ENCODE assay signal across 8 mouse cellular contexts in genomic region chr3:51583574-51584391, GRCm38 (mm10). TPM values are rescaled to one million over a fixed set of nuclear protein-coding genes. Genes with fewer than 3 reads are reported as not detected.
DNase-seq lines count a peak whose midpoint lies in the region; ATAC-seq and TF ChIP-seq lines count a peak whose summit lies in the region.

No protein-coding gene starts in this region.

- peak overlapping the region; percentile 21; the same call in 1 of the 2 replicates for H3K4me2 ChIP-seq in heart, embryonic 15.5 days
- H3K4me2 ChIP-seq in kidney, postnatal 0 days (ENCODE audit: low read length): no peak overlapping the region
- H3K4me2 ChIP-seq in liver, embryonic 13.5 days: no peak overlapping the region
- 0 out of 2 replicates have a peak overlapping the region, but pooled peaks have one; percentile 20 for H3K4me2 ChIP-seq in neural tube, embryonic 13.5 days

- 0 out of 2 replicates have a peak overlapping the region, but pooled peaks have one; percentile 19 for H3K9ac ChIP-seq in heart, embryonic 15.5 days
- no peak overlapping the region for H3K9ac ChIP-seq in kidney, postnatal 0 days (ENCODE audit: low read depth, low read length)
- H3K9ac ChIP-seq in liver, embryonic 13.5 days: no peak overlapping the region
- peak overlapping the region; percentile 26; the same call in 1 of the 2 replicates for H3K9ac ChIP-seq in neural tube, embryonic 13.5 days

- no peaks in the 10 kb centered on the region for H3K4me1 ChIP-seq in bone marrow, adult 2 months (ENCODE audit: control insufficient read depth, insufficient read depth, low read length)
- H3K4me1 ChIP-seq in forebrain, embryonic 10.5 days: peaks cover 11% of the 10 kb centered on the region
- H3K4me1 ChIP-seq in heart, embryonic 15.5 days (replicated peaks): peaks cover 5% of the 10 kb centered on the region
- no peaks in the 10 kb centered on the region for H3K4me1 ChIP-seq in kidney, postnatal 0 days (replicated peaks; ENCODE audit: insufficient read depth, low read length)
- H3K4me1 ChIP-seq in liver, embryonic 13.5 days (replicated peaks): no peaks in the 10 kb centered on the region
- peaks cover 16% of the 10 kb centered on the region for H3K4me1 ChIP-seq in neural tube, embryonic 13.5 days (replicated peaks)

- H3K27ac ChIP-seq in bone marrow, adult 2 months (ENCODE audit: control insufficient read depth, insufficient read depth, low read depth, low read length, poor library complexity): no peak overlapping the region
- H3K27ac ChIP-seq in forebrain, embryonic 10.5 days: peak overlapping the region; percentile 69; the same call in 1 of the 2 replicates
- H3K27ac ChIP-seq in heart, embryonic 15.5 days: no peak overlapping the region
- H3K27ac ChIP-seq in kidney, postnatal 0 days: no peak overlapping the region
- no peak overlapping the region for H3K27ac ChIP-seq in liver, embryonic 13.5 days
- no peak overlapping the region; the same call in none of the 2 replicates for H3K27ac ChIP-seq in neural tube, embryonic 13.5 days (replicated peaks)

- no peak for TF ChIP-seq POLR2A in bone marrow, adult 2 months (IDR thresholded peaks at IDR 0.05; ENCODE audit: borderline replicate concordance, control insufficient read depth, low read depth, low read length)

- 28% methylated on average over 18 of the region's 18 CpGs for WGBS in bone marrow, adult 2 months
- WGBS in forebrain, embryonic 10.5 days: 36% methylated on average over 18 of the region's 18 CpGs
- 27% methylated on average over 18 of the region's 18 CpGs for whole genome bisulfite sequencing in heart, embryonic 15.5 days
- 22% methylated on average over 18 of the region's 18 CpGs for WGBS in kidney, postnatal 0 days
- 28% methylated on average over 18 of the region's 18 CpGs for WGBS in liver, embryonic 13.5 days (ENCODE audit: insufficient replicate concordance)
- WGBS in neural tube, embryonic 13.5 days: 21% methylated on average over 18 of the region's 18 CpGs

- H3K36me3 ChIP-seq in forebrain, embryonic 10.5 days (replicated peaks): no peaks in the 10 kb centered on the region
- H3K36me3 ChIP-seq in heart, embryonic 15.5 days: no peaks in the 10 kb centered on the region
- H3K36me3 ChIP-seq in kidney, postnatal 0 days (ENCODE audit: insufficient read depth, low read length): no peaks in the 10 kb centered on the region
- no peaks in the 10 kb centered on the region for H3K36me3 ChIP-seq in liver, embryonic 13.5 days
- no peaks in the 10 kb centered on the region for H3K36me3 ChIP-seq in neural tube, embryonic 13.5 days

- TF ChIP-seq CTCF in bone marrow, adult 2 months (IDR thresholded peaks at IDR 0.05; ENCODE audit: control insufficient read depth, insufficient read depth, low read length): peak; percentile 64
- TF ChIP-seq CTCF in kidney, postnatal 0 days (IDR thresholded peaks at IDR 0.05; ENCODE audit: low read depth): peak; percentile 89

- ATAC-seq in heart, embryonic 15.5 days (replicated peaks; ENCODE audit: insufficient number of reproducible peaks, insufficient read depth, low FRiP score, low read depth): 0 out of 2 replicates have a peak, but pooled peaks have one; percentile 39
- ATAC-seq in kidney, postnatal 0 days (replicated peaks; ENCODE audit: low FRiP score, low read depth): peak; percentile 72
- no peak for ATAC-seq in liver, embryonic 13.5 days (ENCODE audit: low read depth)
- peak; percentile 84 for ATAC-seq in neural tube, embryonic 13.5 days (ENCODE audit: low read depth)

- H3K9me3 ChIP-seq in forebrain, embryonic 10.5 days: no peaks in the 10 kb centered on the region
- H3K9me3 ChIP-seq in heart, embryonic 15.5 days (replicated peaks): no peaks in the 10 kb centered on the region
- no peaks in the 10 kb centered on the region for H3K9me3 ChIP-seq in kidney, postnatal 0 days (replicated peaks; ENCODE audit: low read length)
- no peaks in the 10 kb centered on the region for H3K9me3 ChIP-seq in liver, embryonic 13.5 days (replicated peaks)
- H3K9me3 ChIP-seq in neural tube, embryonic 13.5 days: no peaks in the 10 kb centered on the region

- H3K4me3 ChIP-seq in bone marrow, adult 2 months (replicated peaks; ENCODE audit: control insufficient read depth, low read depth, low read length): no peak overlapping the region
- no peak overlapping the region for H3K4me3 ChIP-seq in forebrain, embryonic 10.5 days
- H3K4me3 ChIP-seq in heart, embryonic 15.5 days: no peak overlapping the region
- no peak overlapping the region for H3K4me3 ChIP-seq in kidney, postnatal 0 days (replicated peaks; ENCODE audit: low read depth, low read length)
- H3K4me3 ChIP-seq in liver, embryonic 13.5 days (replicated peaks): no peak overlapping the region
- H3K4me3 ChIP-seq in neural tube, embryonic 13.5 days: no peak overlapping the region

- peak; percentile 74 for DNase-seq in B cell, adult 2 months
- DNase-seq in forebrain, embryonic 10.5 days (ENCODE audit: extremely low spot score, low spot score): peak; percentile 76
- peak; percentile 91 for DNase-seq in kidney, postnatal 0 days (ENCODE audit: low spot score)
- peak; percentile 43 for DNase-seq in liver, embryonic 13.5 days
- DNase-seq in testis, postnatal 10 days (ENCODE audit: low spot score): peak; percentile 87

- peaks cover 16% of the 10 kb centered on the region for H3K27me3 ChIP-seq in forebrain, embryonic 10.5 days (ENCODE audit: poor library complexity, severe bottlenecking)
- no peaks in the 10 kb centered on the region for H3K27me3 ChIP-seq in heart, embryonic 15.5 days
- no peaks in the 10 kb centered on the region for H3K27me3 ChIP-seq in kidney, postnatal 0 days (ENCODE audit: insufficient read depth, low read length)
- 0 out of 2 replicates have a peak, but pooled peaks cover 3% of the 10 kb centered on the region for H3K27me3 ChIP-seq in liver, embryonic 13.5 days
- H3K27me3 ChIP-seq in neural tube, embryonic 13.5 days: no peaks in the 10 kb centered on the region

RNA-seq across cellular contexts. Expression of gene Setd7, which starts 23.1 kb away (rescaled TPM):
- 5.5 and 12.0 TPM in 2 replicates for polyA plus RNA-seq in bone marrow, adult 2 months (2011; ENCODE audit: insufficient read depth, insufficient read length, low replicate concordance, missing spikeins)
- polyA plus RNA-seq in forebrain, embryonic 10.5 days (2016; fragmentation: Nextera tagmentation; extraction: Ambion mirVana): 5.0 TPM in 2 replicates
- 3.7 and 5.1 TPM in 2 replicates for polyA plus RNA-seq in heart, embryonic 15.5 days (2015; fragmentation: Nextera tagmentation; extraction: Ambion mirVana)
- polyA plus RNA-seq in kidney, postnatal 0 days (2015; fragmentation: Nextera tagmentation; extraction: Ambion mirVana): 2.0 and 2.4 TPM in 2 replicates
- polyA plus RNA-seq in liver, embryonic 13.5 days (2015; fragmentation: Nextera tagmentation; extraction: Ambion mirVana): 0.45 and 0.67 TPM in 2 replicates
- polyA plus RNA-seq in neural tube, embryonic 13.5 days (2015; fragmentation: Nextera tagmentation; extraction: Ambion mirVana): 3.4 and 4.1 TPM in 2 replicates

Comparison
In these comparisons a context has a peak if more than half of its experiments do, and no peak if none do; other contexts are left out.
1. H3K4me2 ChIP-seq: peak in heart, embryonic 15.5 days (single experiment) and neural tube, embryonic 13.5 days (single experiment); none in kidney, postnatal 0 days (single experiment) and liver, embryonic 13.5 days (single experiment).
2. H3K9ac ChIP-seq: peak in heart, embryonic 15.5 days (single experiment) and neural tube, embryonic 13.5 days (single experiment); none in kidney, postnatal 0 days (single experiment) and liver, embryonic 13.5 days (single experiment).
3. Peak in every context shown above with its lines, with median percentiles within 50 percentile points of each other: DNase-seq.